Mouse (Mus musculus): ENCODE measurements around the gene Ooep. TPM values are rescaled to one million over a fixed set of nuclear protein-coding genes. Genes with fewer than 3 reads are reported as not detected.

Gene Ooep
- polyA plus RNA-seq (2014; fragmentation: Illumina TruSeq; extraction: RNeasy Lipid Tissue Mini Kit (QIAGEN cat#74804); ENCODE audit: low read depth, low replicate concordance), result not detected

DNA sequence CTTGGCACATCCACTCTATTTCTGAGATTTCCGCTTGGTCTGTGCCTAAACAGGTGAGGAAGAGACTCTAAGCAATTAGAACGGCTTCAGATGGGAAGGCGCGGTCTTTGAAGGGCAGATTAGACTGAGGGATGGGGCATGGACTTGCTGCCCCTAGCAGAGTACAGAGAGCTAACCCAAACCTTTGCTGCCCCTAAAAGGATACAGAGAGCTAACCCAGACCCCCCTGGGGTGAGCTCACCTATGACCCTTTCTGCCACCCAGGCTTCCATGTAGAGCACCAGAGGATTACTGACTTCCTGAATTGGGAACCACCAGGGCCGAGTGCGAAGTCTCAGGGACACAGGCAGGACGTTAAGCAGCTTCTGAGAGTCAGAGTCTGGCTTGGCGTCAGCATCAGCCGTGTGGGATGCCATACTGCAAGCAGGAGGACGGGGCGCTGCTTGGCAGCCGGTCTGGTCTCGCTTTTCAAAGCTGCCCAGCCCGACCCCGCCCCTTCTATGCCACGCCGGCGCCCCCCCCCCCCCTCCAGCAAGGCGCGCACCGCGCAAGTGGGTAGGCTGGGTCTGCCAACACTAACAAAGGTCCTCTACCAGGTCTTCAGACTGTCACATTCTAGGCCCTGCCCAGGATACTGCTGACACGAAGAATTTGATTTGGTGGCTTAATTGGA, at the start of gene Ooep:
Gene Ooep, minus strand, starts transcription at position 613 of the 673 bp plus-strand sequence.

DNA sequence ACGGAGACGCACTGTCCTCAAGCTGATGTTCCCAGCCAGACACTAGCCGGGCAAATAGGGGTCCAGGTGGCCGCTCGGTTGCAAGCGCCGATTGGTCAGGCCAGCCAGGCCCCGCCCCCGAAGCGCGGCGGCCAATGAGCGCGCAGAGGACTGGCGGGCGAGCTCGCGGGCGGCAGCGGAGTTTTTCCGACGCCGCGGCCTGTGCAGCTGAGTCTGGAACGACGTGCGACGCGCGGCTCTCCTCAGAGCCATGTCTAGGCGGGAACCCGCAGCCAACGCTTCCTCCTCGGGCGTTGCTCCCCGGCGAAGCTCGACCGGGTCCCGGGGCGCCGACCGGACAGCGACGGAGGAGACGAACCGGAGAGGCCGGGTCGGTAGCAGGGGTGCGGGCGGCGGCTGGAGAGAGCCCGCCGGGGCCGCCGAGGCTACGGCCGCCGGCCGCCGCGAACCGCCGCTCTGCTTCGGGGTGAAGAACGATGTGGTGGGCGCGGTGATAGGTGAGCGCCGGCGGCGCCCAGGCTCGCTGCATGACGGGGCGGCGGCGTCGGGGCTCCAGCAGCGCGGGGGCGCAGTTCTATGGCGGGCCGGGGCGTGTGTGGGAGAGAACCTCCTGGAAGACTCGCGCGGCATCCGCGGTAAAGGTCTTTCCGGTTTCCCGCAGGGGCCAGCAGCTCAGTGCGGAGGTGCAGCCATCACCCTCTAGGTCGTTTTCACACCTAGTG, 17.3 kb upstream of the Ooep start, which contains the start of gene Ddx43:
Gene Ddx43, plus strand, starts transcription at position 148 of the 722 bp plus-strand sequence.

DNA sequence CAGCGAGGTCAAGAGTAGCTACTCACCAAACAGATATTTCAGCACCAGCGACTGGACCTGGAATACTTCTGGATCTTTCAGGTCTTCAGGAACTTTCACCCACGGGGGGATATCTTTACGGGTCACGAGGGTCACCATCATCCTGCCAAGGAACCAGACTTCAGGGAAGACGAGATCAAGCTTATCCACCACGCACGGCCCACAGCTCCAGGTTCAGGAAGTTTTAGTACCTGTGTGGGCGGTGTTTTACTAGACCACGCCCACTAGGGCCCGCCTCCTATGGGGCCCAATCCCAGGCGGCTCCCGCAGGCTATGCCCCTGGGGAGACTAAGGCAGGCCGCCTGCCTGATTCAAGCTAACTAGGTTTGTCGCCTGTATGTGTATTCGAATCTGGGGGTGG, 10.6 kb downstream of the Ooep start, which contains the start of gene Dppa5a:
Gene Dppa5a, minus strand, starts transcription at position 219 of the 400 bp plus-strand sequence.

DNA sequence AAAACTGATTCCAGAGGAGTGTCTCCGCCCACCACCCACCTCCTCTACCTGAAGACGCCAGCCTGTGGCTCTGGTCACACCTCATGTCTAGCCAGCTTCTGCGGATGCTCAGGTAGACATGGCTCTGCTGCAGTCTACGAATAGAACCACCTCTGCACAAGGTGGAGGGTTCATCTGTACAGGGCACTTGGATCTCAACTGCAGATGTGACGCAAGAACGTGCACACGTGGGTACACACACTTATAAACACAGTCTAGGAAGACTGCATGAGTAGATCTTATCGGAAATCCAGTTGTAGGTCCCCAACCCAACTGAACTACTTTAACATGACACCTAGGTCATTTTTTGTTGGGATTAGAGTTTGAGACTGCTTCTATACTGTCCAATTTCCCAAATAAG, 22.9 kb downstream of the Ooep start, which contains the start of gene Gsta2:
Gene Gsta2, minus strand, starts transcription at position 178 of the 400 bp plus-strand sequence.

DNA sequence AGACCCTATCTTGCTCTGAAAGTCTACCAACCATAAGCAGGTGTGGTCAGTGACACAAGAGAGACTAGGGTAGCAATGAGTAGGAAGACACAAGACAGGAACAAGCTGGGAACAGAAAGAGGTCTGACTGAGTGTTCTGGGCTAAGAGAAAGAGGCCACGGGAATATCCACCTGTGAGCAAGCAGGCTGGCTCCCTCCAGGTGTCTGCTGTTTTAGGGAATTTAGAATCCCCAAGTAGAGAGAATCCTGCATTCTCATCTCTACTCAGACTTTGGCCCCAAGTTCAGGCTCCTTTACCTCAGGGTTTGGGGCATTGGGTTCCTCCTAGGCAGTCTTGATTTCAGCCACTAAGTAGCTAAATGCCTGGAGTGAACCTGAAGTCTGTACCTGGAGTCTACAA, 51.2 kb downstream of the Ooep start, which contains the start of gene Omt2b:
Gene Omt2b, plus strand, starts transcription at position 301 of the 400 bp plus-strand sequence.

Other genes with a start within 250 kb of the Ooep start
- gene Gsta4, start 196.0 kb downstream of the Ooep start, polyA plus RNA-seq (2014; fragmentation: Illumina TruSeq; extraction: RNeasy Lipid Tissue Mini Kit (QIAGEN cat#74804); ENCODE audit: low read depth, low replicate concordance), result 55.6 TPM
- not detected for gene Gsta1, start 148.1 kb downstream of the Ooep start, polyA plus RNA-seq (2014; fragmentation: Illumina TruSeq; extraction: RNeasy Lipid Tissue Mini Kit (QIAGEN cat#74804); ENCODE audit: low read depth, low replicate concordance)
- gene Gm3776, start 121.6 kb downstream of the Ooep start, polyA plus RNA-seq (2014; fragmentation: Illumina TruSeq; extraction: RNeasy Lipid Tissue Mini Kit (QIAGEN cat#74804); ENCODE audit: low read depth, low replicate concordance), result not detected
- not detected for gene Gm10639, start 88.8 kb downstream of the Ooep start, polyA plus RNA-seq (2014; fragmentation: Illumina TruSeq; extraction: RNeasy Lipid Tissue Mini Kit (QIAGEN cat#74804); ENCODE audit: low read depth, low replicate concordance)
- not detected for gene Omt2a, start 63.9 kb downstream of the Ooep start, polyA plus RNA-seq (2014; fragmentation: Illumina TruSeq; extraction: RNeasy Lipid Tissue Mini Kit (QIAGEN cat#74804); ENCODE audit: low read depth, low replicate concordance)
- not detected for gene Omt2b, start 51.1 kb downstream of the Ooep start, polyA plus RNA-seq (2014; fragmentation: Illumina TruSeq; extraction: RNeasy Lipid Tissue Mini Kit (QIAGEN cat#74804); ENCODE audit: low read depth, low replicate concordance)
- 1.9 TPM for gene Gsta2, start 22.9 kb downstream of the Ooep start, polyA plus RNA-seq (2014; fragmentation: Illumina TruSeq; extraction: RNeasy Lipid Tissue Mini Kit (QIAGEN cat#74804); ENCODE audit: low read depth, low replicate concordance)
- gene Dppa5a, start 10.5 kb downstream of the Ooep start, polyA plus RNA-seq (2014; fragmentation: Illumina TruSeq; extraction: RNeasy Lipid Tissue Mini Kit (QIAGEN cat#74804); ENCODE audit: low read depth, low replicate concordance), result not detected
- 0.26 TPM for gene Ddx43, start 17.1 kb upstream of the Ooep start, polyA plus RNA-seq (2014; fragmentation: Illumina TruSeq; extraction: RNeasy Lipid Tissue Mini Kit (QIAGEN cat#74804); ENCODE audit: low read depth, low replicate concordance)
- 0.97 TPM for gene Cgas, start 64.5 kb upstream of the Ooep start, polyA plus RNA-seq (2014; fragmentation: Illumina TruSeq; extraction: RNeasy Lipid Tissue Mini Kit (QIAGEN cat#74804); ENCODE audit: low read depth, low replicate concordance)
- gene Mto1, start 69.5 kb upstream of the Ooep start, polyA plus RNA-seq (2014; fragmentation: Illumina TruSeq; extraction: RNeasy Lipid Tissue Mini Kit (QIAGEN cat#74804); ENCODE audit: low read depth, low replicate concordance), result 12.2 TPM
- 0.36 TPM for gene Gm17324, start 70.1 kb upstream of the Ooep start, polyA plus RNA-seq (2014; fragmentation: Illumina TruSeq; extraction: RNeasy Lipid Tissue Mini Kit (QIAGEN cat#74804); ENCODE audit: low read depth, low replicate concordance)
- gene Eef1a1, start 110.4 kb upstream of the Ooep start, polyA plus RNA-seq (2014; fragmentation: Illumina TruSeq; extraction: RNeasy Lipid Tissue Mini Kit (QIAGEN cat#74804); ENCODE audit: low read depth, low replicate concordance), result 8,136 TPM
- 30.5 TPM for gene Slc17a5, start 209.3 kb upstream of the Ooep start, polyA plus RNA-seq (2014; fragmentation: Illumina TruSeq; extraction: RNeasy Lipid Tissue Mini Kit (QIAGEN cat#74804); ENCODE audit: low read depth, low replicate concordance)
- gene Cd109, start 236.8 kb upstream of the Ooep start, polyA plus RNA-seq (2014; fragmentation: Illumina TruSeq; extraction: RNeasy Lipid Tissue Mini Kit (QIAGEN cat#74804); ENCODE audit: low read depth, low replicate concordance), result 3.4 TPM